Mouse (Mus musculus): Measurements from ENCODE around the gene Flywch1.

DNA sequence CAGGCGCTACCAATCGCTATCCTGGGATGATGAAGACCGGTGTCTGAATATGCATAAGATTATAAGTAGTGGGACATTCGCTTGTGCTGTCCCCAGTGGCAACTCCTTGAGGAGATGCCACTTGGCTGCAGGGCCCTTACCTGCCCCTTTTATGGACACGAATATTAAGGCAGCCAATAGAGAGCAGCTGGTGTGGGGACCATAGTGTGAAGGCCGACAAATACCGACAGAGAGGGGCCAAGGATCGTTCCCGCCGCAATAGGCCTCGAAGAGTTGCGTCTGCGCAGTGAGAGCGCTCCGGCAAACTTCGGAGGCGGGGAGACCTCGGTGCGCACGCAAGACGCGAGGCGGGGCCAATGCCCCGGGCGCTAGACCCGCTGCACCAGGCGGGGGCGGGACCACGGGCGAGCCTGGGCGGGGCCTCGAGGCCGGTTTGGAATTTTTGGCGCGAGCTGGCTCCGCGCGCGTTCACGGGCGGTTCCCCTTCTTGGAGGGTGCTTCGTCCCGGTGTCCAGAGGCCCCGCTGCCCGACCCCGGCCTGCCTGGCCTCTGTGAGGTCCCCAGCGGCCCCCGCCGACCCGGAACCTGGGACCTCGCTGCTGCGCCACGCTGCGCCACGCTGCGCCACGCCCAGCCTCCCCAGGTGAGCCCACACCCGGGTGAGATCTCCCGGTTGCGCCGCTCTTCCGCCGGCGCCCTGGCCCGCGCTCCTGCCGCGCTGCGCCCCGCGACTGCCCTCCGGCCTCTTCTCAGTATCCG, 45.2 kb downstream of the Flywch1 start, which contains the start of gene Pkmyt1:
- TF ChIP-seq CTCF (IDR thresholded peaks at IDR 0.05; ENCODE audit: insufficient read depth, low read depth, low read length) (no peak), POLR2A (IDR thresholded peaks at IDR 0.05; ENCODE audit: insufficient read depth, low read depth, low read length) (peak; percentile 74)
